Mouse (Mus musculus) right cerebral cortex, postnatal 36 days (tissue): ENCODE measurements around the gene Sipa1l3.

ENCODE experiments used
- DNase-seq, 2 experiments: peaks; one replicate each; pipeline ENCODE4 v3.0.0; 2022; ENCODE audit warnings: low spot score in 2 of 2, mixed read lengths in 1 of 2

Gene Sipa1l3

DNA sequence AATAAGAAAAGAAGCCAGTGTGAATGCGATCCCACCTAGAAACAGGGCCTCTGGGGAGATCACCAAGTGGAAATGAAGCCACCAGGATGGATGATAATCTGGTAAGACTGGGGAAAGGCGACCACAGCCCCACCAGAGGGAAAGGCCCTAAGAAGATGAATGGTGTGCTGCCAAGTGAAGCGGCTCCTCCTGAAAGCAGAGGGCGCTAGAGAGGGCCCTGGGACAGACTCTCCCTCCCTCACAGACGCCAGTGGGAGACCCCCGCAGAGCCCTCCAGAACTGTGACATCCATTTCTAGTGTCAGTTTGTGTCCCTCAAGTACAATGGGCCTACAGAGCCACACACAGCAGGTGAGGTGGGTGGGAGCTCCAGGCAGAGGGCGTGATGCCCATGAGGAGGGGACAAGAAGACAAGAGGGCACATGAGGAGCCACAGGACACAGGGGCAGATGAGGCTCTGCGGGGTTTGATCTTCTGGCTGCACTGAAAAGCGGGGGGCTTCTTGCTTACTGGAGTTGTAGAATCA lies 181.6 kb downstream of the Sipa1l3 start:
- DNase-seq: no peak

DNA sequence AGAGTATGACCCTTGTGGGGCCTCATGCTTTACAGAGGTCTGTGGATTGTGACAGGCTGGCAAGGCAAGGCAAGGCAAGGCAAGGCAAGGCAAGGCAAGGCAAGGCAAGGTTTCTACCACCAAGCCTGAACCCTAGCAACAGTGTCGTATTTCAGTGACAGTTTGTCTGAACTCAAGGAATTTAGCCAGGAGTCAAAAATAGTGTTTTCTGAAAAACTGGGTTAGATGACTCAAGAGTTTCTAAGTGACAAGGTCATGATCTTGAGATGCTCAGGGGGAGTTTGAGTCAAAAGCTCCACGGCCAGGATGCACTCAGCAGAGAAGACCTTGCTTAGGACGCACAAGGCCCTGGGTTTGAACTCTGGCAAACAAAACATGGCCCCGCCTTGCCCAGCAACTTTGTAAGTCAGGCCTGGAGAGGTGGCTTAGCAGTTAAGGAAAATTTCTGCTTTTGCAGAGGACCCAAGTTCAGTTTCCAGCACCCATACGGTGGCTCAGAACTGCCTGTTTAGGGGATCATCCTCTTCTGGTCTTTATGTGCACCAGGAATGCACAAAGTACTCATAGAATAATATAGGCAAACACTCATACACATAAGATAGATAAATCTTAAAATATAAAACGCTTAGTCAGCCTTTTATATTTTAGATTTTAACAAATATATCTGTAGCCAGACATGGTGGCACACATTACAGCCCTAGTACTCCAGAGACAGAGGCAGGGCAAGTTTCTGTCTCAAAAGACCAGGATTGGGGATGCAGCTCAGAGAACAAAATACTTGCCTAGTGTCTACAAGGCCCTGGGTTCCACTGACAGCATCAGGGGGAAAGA lies 182.4 kb downstream of the Sipa1l3 start:
- DNase-seq: no peak

DNA sequence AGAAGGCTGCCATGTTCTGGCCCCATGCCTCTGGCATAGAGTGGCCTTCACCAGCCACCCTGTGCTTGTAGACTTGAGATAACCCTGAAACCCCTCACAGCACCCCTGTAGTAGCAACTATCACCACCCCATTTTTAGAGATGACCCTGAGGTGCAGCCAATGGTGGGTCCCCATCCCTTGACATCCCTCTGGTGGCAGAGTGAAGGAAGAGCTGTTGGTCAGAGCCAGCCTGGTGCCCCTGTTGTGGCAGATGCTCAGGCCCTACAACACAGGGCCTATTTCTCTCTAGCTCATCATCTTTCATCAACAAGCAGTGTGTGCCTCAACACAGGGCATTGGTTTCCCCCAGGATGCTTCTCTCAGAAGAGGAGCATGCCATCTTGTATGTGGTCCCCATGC lies 183.2 kb downstream of the Sipa1l3 start:
- DNase-seq: no peak

DNA sequence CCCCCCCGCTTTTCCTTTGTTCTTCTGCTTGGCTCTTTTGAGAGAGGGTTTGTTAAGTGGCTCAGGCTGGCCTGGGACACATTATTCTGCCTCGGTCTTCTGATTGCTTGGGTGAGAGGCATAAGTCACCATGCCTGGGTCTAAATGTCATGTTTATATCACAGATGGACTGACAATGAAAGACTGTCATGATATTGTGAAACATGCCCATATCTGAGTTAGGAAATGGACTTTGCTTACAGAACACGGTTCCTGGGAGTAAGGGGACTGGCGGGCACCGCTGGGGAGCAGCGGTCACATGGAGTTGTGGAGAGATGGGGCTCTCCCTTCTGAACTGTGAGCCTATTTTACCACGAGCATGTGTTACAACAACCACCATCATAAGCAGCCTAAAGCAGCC lies 184.3 kb downstream of the Sipa1l3 start:
- no peak for DNase-seq

DNA sequence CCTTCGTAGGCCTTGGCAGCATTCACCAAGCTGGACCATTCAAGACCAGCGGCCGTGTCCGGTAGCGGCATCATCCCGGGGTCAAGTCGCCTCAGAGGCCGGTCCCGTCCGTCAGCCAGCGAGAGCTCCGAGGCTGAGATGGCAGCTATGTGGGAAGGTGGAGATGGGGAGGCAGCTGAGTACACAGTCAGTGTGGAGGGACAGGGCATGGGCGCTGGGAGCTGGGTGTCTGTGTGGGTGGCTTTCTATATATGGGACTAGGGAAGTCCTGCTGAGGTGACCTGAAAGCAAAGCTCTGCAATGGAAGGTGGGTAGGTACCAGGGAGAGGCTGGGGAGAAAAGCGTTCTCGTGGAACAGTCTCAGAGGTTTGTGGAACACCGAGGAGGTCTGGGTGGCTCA lies 189.5 kb downstream of the Sipa1l3 start:
- no peak for DNase-seq

- no peak for DNase-seq
Observed at GRCm38 (mm10) chr7:29327087-29327486, 191.4 kb downstream of the Sipa1l3 start.

DNA sequence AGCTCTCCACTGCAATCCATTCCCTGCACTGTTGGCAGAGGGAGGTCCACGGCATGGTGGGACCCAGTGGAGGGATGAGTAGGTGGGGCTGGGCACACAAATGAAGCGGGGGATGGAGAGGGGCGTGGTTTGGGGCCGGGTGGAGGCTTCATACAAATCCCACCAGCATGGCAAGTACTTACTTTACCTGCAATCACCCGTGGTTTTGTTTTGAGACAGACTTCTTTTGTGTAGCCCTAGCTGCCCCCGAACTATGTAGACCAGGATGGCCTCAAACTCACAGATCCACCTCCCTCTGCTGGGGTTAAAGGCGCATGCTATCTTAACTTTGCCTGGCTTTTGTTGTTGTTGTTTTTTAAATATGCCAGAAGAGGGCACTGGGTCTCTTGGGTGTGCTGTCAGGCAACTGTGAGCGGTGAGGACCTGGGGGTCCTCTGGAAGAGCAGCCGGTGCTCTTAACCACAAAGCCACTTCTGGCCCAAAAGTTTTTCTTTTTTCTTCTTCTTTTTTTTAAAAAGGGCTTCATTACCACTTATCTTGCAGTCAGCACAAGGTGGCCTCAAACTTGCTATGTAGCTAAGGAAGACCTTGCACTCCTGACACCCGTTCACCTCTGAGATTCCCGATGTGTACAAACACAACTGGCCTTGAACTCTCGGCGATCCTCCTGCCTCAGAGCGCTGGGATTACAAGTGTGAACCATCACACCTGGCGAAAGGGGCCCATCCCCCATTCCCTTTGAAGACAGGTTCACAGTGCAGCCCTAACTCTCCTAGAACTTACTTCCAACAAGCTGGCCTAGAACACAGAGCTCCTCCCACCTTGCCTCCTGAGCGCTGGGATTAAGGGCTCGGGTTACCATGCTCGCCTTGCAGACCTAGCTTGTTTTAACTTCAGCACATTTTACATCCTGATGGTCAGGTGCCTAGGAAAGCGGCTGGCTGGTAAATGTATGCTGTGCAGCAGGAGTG lies 198.8 kb downstream of the Sipa1l3 start:
- DNase-seq: no peak

DNA sequence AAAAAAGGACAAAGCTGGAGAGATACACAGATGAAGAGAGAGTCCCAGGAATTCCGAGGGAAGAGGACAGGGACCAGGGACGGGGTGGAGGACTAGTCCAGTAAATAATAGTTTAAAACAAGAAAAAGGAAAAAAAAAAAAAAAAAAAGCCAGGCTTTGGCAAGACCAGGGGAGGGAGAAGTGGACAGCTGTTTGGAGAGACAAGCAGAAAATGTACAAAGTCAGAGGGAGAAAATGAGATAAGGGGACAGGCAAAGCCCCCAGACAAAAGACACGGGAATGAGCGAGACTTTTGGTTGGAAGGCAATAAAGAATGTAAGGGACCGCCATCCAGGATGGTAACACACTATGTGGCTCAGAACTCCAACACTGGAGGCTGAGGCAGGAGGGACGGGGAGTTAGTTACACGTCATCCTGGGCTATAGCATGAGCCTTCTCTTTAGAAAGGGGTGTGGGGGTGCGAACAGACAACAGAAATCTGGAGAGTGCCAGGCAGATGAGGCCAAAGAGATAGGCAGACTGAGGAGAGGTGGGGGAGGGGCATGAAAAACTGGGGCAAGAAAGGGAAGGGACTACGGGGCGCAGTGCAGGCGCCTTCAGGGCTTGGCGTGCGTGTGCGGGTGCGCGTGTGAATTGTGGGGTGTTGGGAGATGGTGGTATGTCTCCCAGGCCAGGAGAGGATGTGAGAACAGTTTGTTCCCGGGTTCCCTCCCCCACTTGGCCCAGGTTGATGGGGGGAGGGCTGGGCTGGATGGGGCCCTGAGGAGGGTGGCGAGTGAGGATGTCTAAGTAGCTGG lies 200.1 kb downstream of the Sipa1l3 start:
- peak; percentile 59 to 66 for DNase-seq

DNA sequence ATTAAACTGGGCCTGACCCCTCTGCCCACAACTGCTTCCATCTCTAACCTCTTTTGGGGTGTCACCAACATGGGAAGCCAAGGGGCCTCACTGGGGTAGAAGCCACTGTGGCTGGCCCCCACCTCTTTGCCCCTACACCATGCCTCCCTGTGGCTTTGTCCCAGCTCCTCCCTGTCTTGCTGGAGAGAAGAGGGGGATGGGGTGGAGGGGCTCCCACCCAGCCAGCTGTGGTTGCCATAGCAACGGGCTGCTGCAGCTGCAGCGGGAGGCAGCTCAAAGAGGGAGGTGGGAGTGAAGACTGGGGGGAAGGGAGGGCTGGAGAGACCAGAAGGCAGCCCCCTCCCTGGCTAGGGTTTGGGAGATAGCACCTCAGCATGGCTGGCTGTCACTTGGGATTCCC lies 200.9 kb downstream of the Sipa1l3 start:
- DNase-seq: no peak

DNA sequence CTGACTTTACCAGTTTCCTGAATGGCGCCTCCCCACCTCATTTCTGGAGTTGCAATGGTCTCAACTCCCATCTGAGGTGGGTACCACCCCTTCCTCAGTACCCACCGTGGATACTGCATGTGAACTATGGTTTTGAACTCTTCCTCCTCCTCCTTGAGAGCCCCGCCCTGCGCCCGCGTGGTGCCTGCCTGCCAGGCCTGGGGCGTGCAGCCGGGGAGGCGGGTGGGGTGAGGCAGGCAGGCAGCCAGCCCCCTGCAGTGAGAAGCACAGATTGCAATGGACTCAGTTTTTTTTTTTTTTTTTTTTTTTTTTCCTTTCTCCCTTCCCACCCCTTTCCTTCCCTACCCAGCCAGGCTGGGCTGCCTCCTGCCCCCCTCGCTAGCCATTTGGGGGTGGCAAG lies 201.5 kb downstream of the Sipa1l3 start:
- peak; percentile 65 for DNase-seq

DNA sequence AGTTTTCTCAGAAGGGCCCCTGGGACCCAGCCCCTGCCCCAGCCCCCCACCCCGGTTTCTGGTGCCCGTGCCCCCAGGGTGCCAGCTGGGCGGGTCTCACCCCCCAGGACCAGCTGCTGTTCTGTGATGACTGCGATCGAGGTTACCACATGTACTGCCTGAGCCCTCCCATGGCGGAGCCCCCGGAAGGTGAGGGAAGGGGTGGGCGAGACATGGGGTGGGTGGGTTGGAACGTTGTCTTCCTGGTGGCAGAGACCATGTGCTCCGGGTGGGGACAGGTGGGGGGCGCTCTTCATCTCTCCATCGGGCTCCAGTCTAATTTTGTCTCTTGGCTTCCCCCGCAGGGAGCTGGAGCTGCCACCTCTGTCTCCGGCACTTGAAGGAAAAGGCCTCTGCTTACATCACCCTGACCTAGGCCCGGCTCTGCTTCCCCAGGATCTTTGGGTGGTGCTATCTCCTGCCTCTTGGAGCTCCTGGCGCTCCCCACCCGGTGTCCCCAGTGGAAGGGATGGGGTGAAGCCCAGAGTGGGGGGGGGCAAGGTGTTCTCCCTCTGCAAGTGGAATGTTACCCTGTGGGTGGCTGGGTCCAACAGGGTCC lies 202.2 kb downstream of the Sipa1l3 start:
- peak; percentile 56 to 63 for DNase-seq

GRCm38 (mm10) chr7:29314844-29315628 lies 203.4 kb downstream of the Sipa1l3 start:
- peak; percentile 79 to 82 for DNase-seq

GRCm38 (mm10) chr7:29313572-29314261 lies 204.7 kb downstream of the Sipa1l3 start:
- no peak for DNase-seq

DNA sequence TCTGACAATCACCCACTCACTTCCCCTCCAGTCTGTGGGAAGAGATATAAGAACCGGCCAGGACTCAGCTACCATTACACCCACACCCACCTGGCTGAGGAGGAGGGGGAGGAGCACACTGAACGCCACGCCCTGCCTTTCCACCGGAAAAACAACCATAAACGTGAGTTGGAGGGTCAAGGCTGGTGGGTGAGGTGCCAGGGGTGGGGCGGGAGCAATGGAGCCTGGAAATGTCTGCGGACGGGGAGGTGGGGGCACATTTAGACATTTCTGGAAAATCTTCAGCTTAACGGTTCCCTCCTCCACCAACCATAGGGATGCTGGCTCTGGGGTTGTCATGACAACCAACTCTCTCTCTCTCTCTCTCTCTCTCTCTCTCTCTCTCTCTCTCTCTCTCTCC lies 205.4 kb downstream of the Sipa1l3 start:
- DNase-seq: peak; percentile 62 to 74

GRCm38 (mm10) chr7:29309749-29310148 lies 208.7 kb downstream of the Sipa1l3 start:
- DNase-seq: no peak

- peak; percentile 61 to 69 for DNase-seq
Observed at GRCm38 (mm10) chr7:29309221-29309721, 209.2 kb downstream of the Sipa1l3 start.

DNA sequence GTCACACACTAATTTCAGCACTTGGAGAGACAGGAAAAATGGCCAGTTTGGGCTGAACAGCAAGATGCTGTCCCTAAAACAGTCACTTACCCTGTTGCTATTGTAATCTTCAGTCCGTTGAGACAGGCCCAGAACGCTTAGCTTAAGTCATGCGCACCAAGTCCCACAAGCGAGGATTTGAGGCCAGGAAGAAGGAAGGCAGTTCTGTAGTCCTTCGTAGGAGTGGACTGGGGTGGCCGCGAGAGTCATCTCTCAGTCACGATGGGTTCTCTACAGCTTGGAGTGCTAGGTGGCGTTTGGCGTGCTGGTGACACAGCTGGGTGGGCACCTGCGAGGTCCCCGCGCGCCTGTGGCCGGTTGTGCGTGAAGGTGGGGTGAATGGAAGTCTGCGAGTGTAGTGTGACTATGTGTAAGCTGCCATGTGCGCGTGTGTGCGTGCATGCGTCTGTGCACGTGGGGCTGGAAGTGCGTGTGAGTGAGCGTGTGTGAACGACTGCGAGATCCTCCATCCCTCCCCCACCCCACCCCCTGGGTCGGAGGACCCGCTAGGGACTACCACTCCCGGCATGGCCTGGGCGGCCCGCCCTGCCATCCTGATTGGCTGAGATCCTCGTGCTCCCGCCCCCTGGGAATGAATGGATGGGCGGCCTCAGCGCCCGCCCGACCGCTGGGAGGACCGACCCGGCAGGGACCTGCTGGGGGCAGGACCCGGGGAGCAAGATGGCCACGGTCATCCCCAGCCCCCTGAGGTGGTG lies 210.9 kb downstream of the Sipa1l3 start:
- peak; percentile 90 to 93 for DNase-seq

DNA sequence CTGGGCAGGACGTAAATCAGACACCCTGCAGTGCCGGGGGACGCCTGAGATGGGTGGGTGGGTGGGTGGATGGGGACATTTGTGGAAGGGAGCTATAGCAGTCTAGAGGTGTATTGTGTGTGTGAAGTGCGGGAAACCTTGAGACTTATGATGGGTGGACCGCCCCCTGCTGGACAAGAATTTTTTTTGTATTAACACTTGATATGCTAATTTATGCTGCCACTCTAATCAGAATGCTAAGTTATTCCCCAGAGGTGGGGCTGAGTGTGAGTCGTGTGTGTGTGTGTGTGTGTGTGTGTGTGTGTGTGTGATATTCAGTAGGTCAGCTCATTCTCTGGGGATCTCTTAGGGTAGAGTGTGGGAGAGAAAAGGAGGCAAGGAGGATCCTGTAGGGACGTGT lies 211.8 kb downstream of the Sipa1l3 start:
- no peak for DNase-seq

GRCm38 (mm10) chr7:29306108-29306507 lies 212.3 kb downstream of the Sipa1l3 start:
- no peak for DNase-seq
